Mouse (Mus musculus) liver, embryonic 13.5 days (tissue): ENCODE results near the gene Dab2ip. TPM values are rescaled to one million over a fixed set of nuclear protein-coding genes. Genes with fewer than 3 reads are reported as not detected.

ENCODE experiments used
- ATAC-seq: fragments of 200-750 bp; cut with Nextera tagmentation; 2 replicates; pipeline ENCODE4 v1.8.0; 2017; ENCODE audit warnings: low read depth, mild to moderate bottlenecking, moderate number of reproducible peaks, moderate library complexity
- DNase-seq: peaks from one replicate; pipeline ENCODE4 v3.0.0; 2022
- H3K27ac ChIP-seq: fragments of 300-500 bp; sonication (generic); 2 replicates; pipeline ENCODE4 v1.5.1; 2015; ENCODE audit warnings: moderate library complexity, mild to moderate bottlenecking, inconsistent platforms
- H3K27me3 ChIP-seq: fragments of 300-500 bp; sonication (generic); 2 replicates; pipeline ENCODE4 v1.6.1; 2015; ENCODE audit warnings: mild to moderate bottlenecking, inconsistent platforms
- H3K36me3 ChIP-seq: fragments of 300-500 bp; sonication (generic); 2 replicates; pipeline ENCODE4 v1.6.1; 2015; ENCODE audit warnings: mild to moderate bottlenecking, inconsistent platforms
- H3K4me1 ChIP-seq: fragments of 300-500 bp; sonication (generic); replicated peaks from 2 replicates; pipeline ENCODE4 v1.6.1; 2015; ENCODE audit warnings: inconsistent platforms
- H3K4me2 ChIP-seq: fragments of 300-500 bp; sonication (generic); 2 replicates; pipeline ENCODE4 v1.6.1; 2015; ENCODE audit warnings: inconsistent platforms, mild to moderate bottlenecking, moderate library complexity
- H3K4me3 ChIP-seq: fragments of 300-500 bp; sonication (generic); replicated peaks from 2 replicates; pipeline ENCODE4 v1.5.1; 2015; ENCODE audit warnings: mild to moderate bottlenecking, inconsistent platforms
- H3K9ac ChIP-seq: fragments of 300-500 bp; sonication (generic); 2 replicates; pipeline ENCODE4 v1.6.1; 2015; ENCODE audit warnings: mild to moderate bottlenecking, inconsistent platforms
- H3K9me3 ChIP-seq: fragments of 300-500 bp; sonication (generic); replicated peaks from 2 replicates; pipeline ENCODE4 v1.6.1; 2016; ENCODE audit warnings: inconsistent platforms
- WGBS: fragments of 180-500 bp; shearing (Covaris S2); methylation state at CpG from one replicate; pipeline ENCODE4 v1.1.7; 2015; ENCODE audit not compliant: insufficient replicate concordance; 5-methylcytosine and 5-hydroxymethylcytosine counted together
- polyA plus RNA-seq: library from polyadenylated mRNA; unstranded; fragments of >200 nt; fragmentation: Nextera tagmentation; extraction: Ambion mirVana; gene quantifications from 2 replicates; pipeline ENCODE4 v1.2.1, GENCODE M21; 2015

Dab2ip gene
- polyA plus RNA-seq, 1 experiment from 2014 or later, result 6.7 TPM

- Histone ChIP-seq H3K27me3 (peaks cover 16% of the 10 kb centered on the region; the same call in 1 of the 2 replicates), H3K4me2 (no peak overlapping the region), H3K9ac (no peak overlapping the region), H3K4me1 (no peaks in the 10 kb centered on the region), H3K27ac (no peak overlapping the region), H3K4me3 (no peak overlapping the region), H3K36me3 (no peaks in the 10 kb centered on the region), H3K9me3 (no peaks in the 10 kb centered on the region)
- DNase-seq (no peak), ATAC-seq (no peak)
- 28% methylated on average over 2 of the region's 2 CpGs for WGBS
These were observed 1.4 kb downstream of the Dab2ip start for GRCm38 (mm10) chr2:35559551-35559835.

DNA sequence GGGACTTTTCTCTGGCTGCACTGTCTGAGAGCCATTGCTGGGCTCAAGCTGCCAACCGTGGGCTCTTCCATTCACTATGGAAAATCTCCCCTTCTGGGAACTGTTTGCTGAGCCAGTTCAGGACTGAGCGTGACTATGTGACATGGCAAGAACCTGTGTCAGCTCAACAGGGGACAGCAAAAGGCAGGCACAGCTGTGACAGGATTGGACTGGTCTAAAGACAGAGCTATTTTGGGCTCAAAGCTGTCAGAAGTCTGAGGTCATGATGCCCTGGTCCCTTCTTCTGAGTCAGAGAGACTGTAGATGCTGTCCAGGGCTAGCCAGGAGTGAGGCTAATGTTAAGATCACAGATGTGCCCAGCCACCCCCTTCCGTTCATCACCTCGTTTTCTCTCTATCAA is 5.7 kb downstream of the Dab2ip start:
- no peak overlapping the region for H3K4me3 ChIP-seq
- ATAC-seq (no peak), DNase-seq (no peak)
- WGBS, result 68% methylated on average over 4 of the region's 4 CpGs
- no peak overlapping the region for H3K27ac ChIP-seq
- H3K9ac ChIP-seq, result no peak overlapping the region
- H3K27me3 ChIP-seq, result 0 out of 2 replicates have a peak, but pooled peaks cover 9% of the 10 kb centered on the region
- no peaks in the 10 kb centered on the region for H3K9me3 ChIP-seq
- H3K4me1 ChIP-seq, result peaks cover 11% of the 10 kb centered on the region
- H3K4me2 ChIP-seq, result no peak overlapping the region
- no peaks in the 10 kb centered on the region for H3K36me3 ChIP-seq

DNA sequence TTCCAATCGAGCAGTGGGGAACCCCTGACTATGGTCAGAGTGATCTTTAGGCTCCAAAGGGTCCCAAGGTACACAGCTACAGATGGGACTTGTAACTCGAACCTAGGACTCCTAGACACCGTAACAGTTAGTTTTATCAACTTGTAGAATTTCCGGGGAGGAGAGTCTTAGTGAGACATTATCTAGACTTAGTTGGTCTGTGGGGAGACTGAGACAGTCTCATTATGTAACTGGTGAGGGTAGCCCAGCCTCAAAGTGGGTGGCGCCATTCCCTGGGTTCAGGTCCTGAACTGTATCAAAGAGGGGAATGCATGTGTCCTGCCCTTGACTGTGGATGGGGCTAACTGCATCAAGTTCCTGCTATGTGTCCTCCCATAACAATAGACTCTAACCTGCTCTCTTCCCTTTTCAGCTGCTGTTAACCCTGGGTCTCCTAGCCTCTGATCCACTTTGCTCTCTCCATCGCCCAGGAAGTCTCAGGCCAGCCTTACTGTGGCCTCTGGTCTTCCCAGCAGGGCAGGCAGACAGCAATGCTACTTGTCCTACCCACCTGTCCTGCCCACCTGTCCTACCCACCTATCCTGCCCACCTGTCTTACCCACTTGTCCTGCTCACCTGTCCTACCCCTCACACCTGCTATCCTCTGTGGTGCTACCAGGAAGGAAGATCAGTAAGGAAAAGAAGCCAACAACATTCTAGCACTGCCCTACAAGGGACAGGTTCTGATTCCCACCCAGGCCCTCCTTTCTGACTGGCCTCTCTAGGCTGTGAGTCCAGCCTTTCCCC is 7.2 kb downstream of the Dab2ip start:
- H3K27ac ChIP-seq, result no peak overlapping the region

DNA sequence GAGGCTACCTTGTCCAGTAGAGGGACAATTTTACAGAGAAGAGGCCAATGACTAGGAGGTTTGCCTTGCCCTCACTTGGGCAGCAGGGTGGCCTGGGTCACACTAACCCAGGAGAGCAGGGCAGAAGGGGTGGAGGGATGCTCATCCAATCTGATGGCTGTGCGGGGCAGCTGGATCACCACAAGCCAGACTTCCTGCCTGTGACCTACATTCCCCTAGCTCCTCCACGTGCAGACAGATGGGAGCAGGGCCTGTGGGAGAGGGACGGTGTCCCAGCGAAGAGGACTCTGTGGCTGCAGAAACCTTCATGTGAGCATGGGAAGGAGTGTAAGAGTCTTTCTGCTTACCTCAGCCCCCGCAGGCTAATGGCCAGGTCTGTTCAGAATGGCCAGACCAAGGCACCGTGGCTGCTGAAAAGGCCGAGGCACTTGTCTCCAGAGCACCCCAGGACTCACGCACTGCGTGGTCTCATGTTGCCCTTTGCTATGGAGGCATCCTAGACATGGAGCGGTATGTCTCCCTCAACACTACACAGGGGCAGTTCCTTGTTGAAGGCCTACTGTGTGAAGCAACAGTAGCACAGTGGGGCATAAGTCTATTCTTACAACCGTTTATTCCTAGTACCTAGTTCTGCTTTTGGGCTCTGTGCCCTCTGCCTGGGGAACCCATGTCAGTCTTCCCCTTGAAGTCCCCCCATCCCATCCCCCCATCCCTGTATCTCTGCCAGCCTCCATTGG is 9.1 kb downstream of the Dab2ip start:
- ATAC-seq, result no peak
- Histone ChIP-seq H3K4me3 (no peak overlapping the region), H3K9ac (no peak overlapping the region), H3K9me3 (no peaks in the 10 kb centered on the region), H3K27me3 (0 out of 2 replicates have a peak, but pooled peaks cover 2% of the 10 kb centered on the region), H3K4me2 (no peak overlapping the region), H3K4me1 (peaks cover 12% of the 10 kb centered on the region), H3K36me3 (no peaks in the 10 kb centered on the region), H3K27ac (no peak overlapping the region)
- WGBS, result 62% methylated on average over 11 of the region's 11 CpGs
- DNase-seq, result no peak

More for the DNA sequence above, 7.2 kb downstream of the Dab2ip start:
- H3K9ac ChIP-seq, result no peak overlapping the region
- no peaks in the 10 kb centered on the region for H3K9me3 ChIP-seq
- peaks cover 12% of the 10 kb centered on the region for H3K4me1 ChIP-seq
- 0 out of 2 replicates have a peak, but pooled peaks cover 2% of the 10 kb centered on the region for H3K27me3 ChIP-seq
- H3K4me2 ChIP-seq, result no peak overlapping the region
- H3K36me3 ChIP-seq, result no peaks in the 10 kb centered on the region
- DNase-seq, result no peak
- H3K4me3 ChIP-seq, result no peak overlapping the region
- 55% methylated on average over 6 of the region's 6 CpGs for WGBS
- no peak for ATAC-seq

DNA sequence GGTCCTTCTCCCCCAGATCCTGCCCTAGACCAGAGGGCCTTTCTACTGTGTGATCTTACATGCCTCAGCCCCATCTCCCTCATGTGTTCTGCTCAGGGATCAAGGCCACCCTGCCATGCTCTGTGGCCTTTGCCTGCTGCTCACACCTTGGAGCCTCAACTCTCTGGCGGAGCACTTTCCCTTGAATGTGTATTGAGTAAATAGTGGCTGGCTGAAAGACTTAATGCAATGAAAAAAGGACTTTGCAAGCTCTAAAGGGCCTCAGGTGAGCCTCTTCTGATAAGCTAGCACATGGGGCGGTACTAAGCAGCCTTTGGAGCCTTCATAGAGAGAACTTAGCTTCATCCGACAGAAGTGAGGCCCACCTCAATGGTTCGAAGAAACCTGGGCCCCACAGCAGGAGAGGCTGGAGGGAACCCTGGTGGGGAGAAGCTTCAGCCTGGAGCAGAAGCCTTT is 9.7 kb downstream of the Dab2ip start:
- WGBS, result 57% methylated on average over 4 of the region's 4 CpGs
- Histone ChIP-seq H3K4me1 (peaks cover 12% of the 10 kb centered on the region), H3K4me2 (no peak overlapping the region), H3K27me3 (0 out of 2 replicates have a peak, but pooled peaks cover under 1% of the 10 kb centered on the region), H3K36me3 (no peaks in the 10 kb centered on the region), H3K9me3 (no peaks in the 10 kb centered on the region), H3K27ac (no peak overlapping the region), H3K4me3 (no peak overlapping the region), H3K9ac (no peak overlapping the region)
- DNase-seq (no peak), ATAC-seq (no peak)

- Histone ChIP-seq H3K4me3 (no peak overlapping the region), H3K36me3 (no peaks in the 10 kb centered on the region), H3K9ac (no peak overlapping the region), H3K27ac (no peak overlapping the region), H3K4me2 (no peak overlapping the region), H3K9me3 (no peaks in the 10 kb centered on the region), H3K4me1 (peaks cover 12% of the 10 kb centered on the region), H3K27me3 (peaks cover 10% of the 10 kb centered on the region)
- DNase-seq (no peak), ATAC-seq (no peak)
- 61% methylated on average over 4 of the region's 4 CpGs for WGBS
These were observed 12.7 kb downstream of the Dab2ip start for GRCm38 (mm10) chr2:35570743-35571142.

- Histone ChIP-seq H3K4me3 (no peak overlapping the region), H3K4me2 (no peak overlapping the region), H3K36me3 (no peaks in the 10 kb centered on the region), H3K4me1 (no peaks in the 10 kb centered on the region), H3K27ac (no peak overlapping the region), H3K9ac (no peak overlapping the region), H3K27me3 (peaks cover 46% of the 10 kb centered on the region), H3K9me3 (no peaks in the 10 kb centered on the region)
- ATAC-seq, result 0 out of 2 replicates have a peak, but pooled peaks have one; percentile 41
- DNase-seq, result no peak
- WGBS, result 24% methylated on average over 1 of the region's 1 CpGs
These were observed 16.6 kb downstream of the Dab2ip start for GRCm38 (mm10) chr2:35574643-35575042.

GRCm38 (mm10) chr2:35576675-35577074 is 18.6 kb downstream of the Dab2ip start:
- ATAC-seq, result no peak
- no peak for DNase-seq
- Histone ChIP-seq H3K36me3 (no peaks in the 10 kb centered on the region), H3K4me1 (no peaks in the 10 kb centered on the region), H3K4me2 (no peak overlapping the region), H3K4me3 (no peak overlapping the region), H3K27ac (no peak overlapping the region), H3K27me3 (peaks cover 66% of the 10 kb centered on the region), H3K9ac (no peak overlapping the region), H3K9me3 (no peaks in the 10 kb centered on the region)
- WGBS, result 58% methylated on average over 3 of the region's 3 CpGs

- DNase-seq (no peak), ATAC-seq (no peak)
- H3K27ac ChIP-seq, result no peak overlapping the region
- no peak overlapping the region for H3K4me2 ChIP-seq
- no peaks in the 10 kb centered on the region for H3K4me1 ChIP-seq
- no peaks in the 10 kb centered on the region for H3K9me3 ChIP-seq
- H3K36me3 ChIP-seq, result no peaks in the 10 kb centered on the region
- H3K9ac ChIP-seq, result no peak overlapping the region
- no peak overlapping the region for H3K4me3 ChIP-seq
- peaks cover 97% of the 10 kb centered on the region for H3K27me3 ChIP-seq
- 47% methylated on average over 4 of the region's 4 CpGs for WGBS
These were observed 22.0 kb downstream of the Dab2ip start for GRCm38 (mm10) chr2:35580111-35580510.

GRCm38 (mm10) chr2:35581501-35582340 is 23.7 kb downstream of the Dab2ip start:
- Histone ChIP-seq H3K4me2 (peak overlapping the region; percentile 57), H3K36me3 (no peaks in the 10 kb centered on the region), H3K4me1 (no peaks in the 10 kb centered on the region), H3K27me3 (peaks cover 99% of the 10 kb centered on the region), H3K27ac (no peak overlapping the region), H3K9ac (peak overlapping the region; percentile 47), H3K4me3 (peak overlapping the region; percentile 51), H3K9me3 (no peaks in the 10 kb centered on the region)
- DNase-seq (no peak), ATAC-seq (no peak)
- WGBS, result 2% methylated on average over 76 of the region's 76 CpGs

DNA sequence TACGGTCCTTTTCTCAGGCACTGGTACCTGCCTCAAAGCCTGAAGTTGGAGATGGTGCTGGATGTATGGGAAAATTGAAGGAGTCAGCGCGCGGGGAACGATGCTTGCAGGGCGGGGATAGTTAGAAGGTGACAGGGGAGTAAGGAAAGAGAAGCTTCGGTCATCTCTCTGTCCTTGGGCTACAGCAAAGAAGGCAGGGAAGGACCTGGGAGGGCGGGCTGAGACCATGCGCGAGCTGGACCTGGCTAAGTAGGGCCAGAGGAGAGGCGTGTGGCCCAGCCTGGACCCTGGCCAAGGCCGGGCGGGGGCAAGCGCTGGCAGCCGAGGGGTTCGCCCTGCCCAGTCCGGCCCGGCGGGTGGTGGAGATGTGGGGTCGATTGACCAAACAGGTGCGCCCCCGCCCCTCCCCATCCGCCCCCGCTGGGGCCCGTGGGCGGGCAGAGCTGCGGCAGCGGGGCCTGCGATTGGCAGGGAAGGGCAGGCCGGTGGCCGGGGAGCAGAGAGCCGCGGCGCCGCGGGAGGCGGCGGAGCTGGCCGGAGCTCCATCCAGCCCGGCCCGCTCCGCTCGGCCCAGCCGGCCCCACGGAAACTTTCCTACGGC is 24.4 kb downstream of the Dab2ip start:
- Histone ChIP-seq H3K9ac (0 out of 2 replicates have a peak overlapping the region, but pooled peaks have one; percentile 47), H3K4me3 (peak overlapping the region; percentile 51), H3K27ac (no peak overlapping the region), H3K36me3 (no peaks in the 10 kb centered on the region), H3K9me3 (no peaks in the 10 kb centered on the region), H3K4me2 (peak overlapping the region; percentile 57), H3K4me1 (no peaks in the 10 kb centered on the region), H3K27me3 (peaks cover 100% of the 10 kb centered on the region)
- ATAC-seq, result peak; percentile 70
- DNase-seq, result peak; percentile 13
- 2% methylated on average over 39 of the region's 46 CpGs for WGBS
